Mouse (Mus musculus) midbrain, postnatal 0 days (tissue): ENCODE data around the gene Gpr18. TPM values are rescaled to one million over a fixed set of nuclear protein-coding genes. Genes with fewer than 3 reads are reported as not detected.

Experiments used
- ATAC-seq: fragments of 200-750 bp; cut with Nextera tagmentation; 2 replicates; pipeline ENCODE4 v1.8.0; 2017; ENCODE audit warnings: moderate number of reproducible peaks, mild to moderate bottlenecking, moderate TSS enrichment, moderate library complexity; ENCODE audit not compliant: low FRiP score
- DNase-seq: peaks from one replicate; pipeline ENCODE4 v3.0.0-alpha.2; 2015; ENCODE audit warnings: low spot score
- H3K27ac ChIP-seq: fragments of 300-500 bp; sonication (generic); 2 replicates; pipeline ENCODE4 v1.5.1; 2014; ENCODE audit warnings: low read depth, mild to moderate bottlenecking, low read length, mixed read lengths
- H3K27me3 ChIP-seq: fragments of 300-500 bp; sonication (generic); 2 replicates; pipeline ENCODE4 v1.6.1; 2014; ENCODE audit warnings: low read length, control low read depth, mixed read lengths; ENCODE audit not compliant: insufficient read depth
- H3K36me3 ChIP-seq: fragments of 300-500 bp; sonication (generic); 2 replicates; pipeline ENCODE4 v1.6.1; 2014; ENCODE audit warnings: low read length, control low read depth, mixed read lengths; ENCODE audit not compliant: insufficient read depth
- H3K4me1 ChIP-seq: fragments of 300-500 bp; sonication (generic); 2 replicates; pipeline ENCODE4 v1.6.1; 2014; ENCODE audit warnings: mild to moderate bottlenecking, control low read depth, antibody characterized with exemption, low read length, mixed read lengths; ENCODE audit not compliant: insufficient read depth
- H3K4me2 ChIP-seq: fragments of 300-500 bp; sonication (generic); 2 replicates; pipeline ENCODE4 v1.6.1; 2014; ENCODE audit warnings: low read depth, mild to moderate bottlenecking, low read length, mixed read lengths; ENCODE audit not compliant: poor library complexity, severe bottlenecking
- H3K4me3 ChIP-seq: fragments of 300-500 bp; sonication (generic); 2 replicates; pipeline ENCODE4 v1.5.1; 2014; ENCODE audit warnings: low read depth, mild to moderate bottlenecking, low read length, moderate library complexity
- H3K9ac ChIP-seq: fragments of 300-500 bp; sonication (generic); replicated peaks from 2 replicates; pipeline ENCODE4 v1.6.1; 2014; ENCODE audit warnings: mild to moderate bottlenecking, low read length, moderate library complexity, mixed read lengths; ENCODE audit not compliant: poor library complexity, severe bottlenecking
- H3K9me3 ChIP-seq: fragments of 300-500 bp; sonication (generic); 2 replicates; pipeline ENCODE4 v1.6.1; 2016; ENCODE audit warnings: low read length, control low read depth
- CTCF ChIP-seq: IDR thresholded peaks from 2 replicates; pipeline ENCODE4 v1.5.1; 2016; ENCODE audit warnings: antibody characterized with exemption, mild to moderate bottlenecking
- WGBS: fragments of 180-500 bp; shearing (Covaris S2); extraction: QIAGEN DNeasy Blood & Tissue Kit; methylation state at CpG from one replicate; pipeline ENCODE4 v1.1.7; 2014; 5-methylcytosine and 5-hydroxymethylcytosine counted together
- polyA plus RNA-seq: library from polyadenylated mRNA; unstranded; fragments of >200 nt; fragmentation: Nextera tagmentation; extraction: Ambion mirVana; gene quantifications from 2 replicates; pipeline ENCODE4 v1.2.1, GENCODE M21; 2015
- total RNA-seq: library from RNA; depleted of rRNA; stranded (reverse); fragments of >200 nt; gene quantifications from 2 replicates; pipeline ENCODE4 v1.2.3, GENCODE M21; 2014

Gpr18 gene
- total and polyA plus RNA-seq, 2 experiments from 2014 or later, result 0.10 TPM; not detected in 1

DNA sequence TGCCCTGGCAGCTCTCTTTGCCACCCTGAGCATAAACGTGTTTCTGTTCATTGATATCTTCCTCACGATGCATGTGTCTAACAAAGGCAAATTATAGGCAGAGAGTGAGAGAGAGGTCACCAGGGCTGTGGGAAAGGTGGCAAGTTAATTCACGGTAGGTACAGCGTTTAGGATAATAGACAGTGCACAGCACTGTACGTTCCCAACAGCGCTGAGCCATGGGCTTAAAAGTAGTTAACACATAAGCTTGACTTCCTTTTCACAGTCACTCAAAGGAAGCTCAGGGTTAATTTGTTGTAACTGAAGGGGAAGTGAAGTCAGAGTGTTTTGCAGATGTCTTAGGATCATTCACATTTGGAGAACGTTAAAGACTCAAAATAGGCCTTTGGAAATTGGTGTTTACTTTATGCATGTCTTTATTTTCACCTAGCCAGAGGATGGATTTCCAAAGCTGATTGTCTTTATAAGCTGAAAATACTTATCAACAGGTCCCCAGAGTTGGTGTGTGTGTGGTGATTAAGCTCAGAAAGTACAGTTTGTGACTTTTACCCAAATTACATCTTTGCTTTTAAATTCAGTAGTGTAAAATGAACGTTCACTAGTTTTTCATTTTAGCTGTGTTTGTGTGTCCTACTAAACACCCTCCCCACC is 9.1 kb downstream of the Gpr18 start:
- Histone ChIP-seq H3K9ac (no peak overlapping the region), H3K4me1 (no peaks in the 10 kb centered on the region), H3K27me3 (no peaks in the 10 kb centered on the region), H3K9me3 (no peaks in the 10 kb centered on the region), H3K27ac (no peak overlapping the region), H3K4me3 (no peak overlapping the region), H3K36me3 (peaks cover 14% of the 10 kb centered on the region), H3K4me2 (no peak overlapping the region)
- no peak for ATAC-seq
- TF ChIP-seq CTCF, result no peak
- DNase-seq, result no peak
- 84% methylated on average over 8 of the region's 8 CpGs for WGBS

- Histone ChIP-seq H3K9me3 (no peaks in the 10 kb centered on the region), H3K4me3 (no peak overlapping the region), H3K27ac (no peak overlapping the region), H3K4me2 (no peak overlapping the region), H3K36me3 (peaks cover 11% of the 10 kb centered on the region), H3K4me1 (no peaks in the 10 kb centered on the region), H3K9ac (no peak overlapping the region), H3K27me3 (no peaks in the 10 kb centered on the region)
- WGBS, result 65% methylated on average over 3 of the region's 3 CpGs
- no peak for DNase-seq
- no peak for ATAC-seq
- TF ChIP-seq CTCF, result no peak
Measured at GRCm38 (mm10) chr14:121904754-121905153, 10.8 kb downstream of the Gpr18 start.

DNA sequence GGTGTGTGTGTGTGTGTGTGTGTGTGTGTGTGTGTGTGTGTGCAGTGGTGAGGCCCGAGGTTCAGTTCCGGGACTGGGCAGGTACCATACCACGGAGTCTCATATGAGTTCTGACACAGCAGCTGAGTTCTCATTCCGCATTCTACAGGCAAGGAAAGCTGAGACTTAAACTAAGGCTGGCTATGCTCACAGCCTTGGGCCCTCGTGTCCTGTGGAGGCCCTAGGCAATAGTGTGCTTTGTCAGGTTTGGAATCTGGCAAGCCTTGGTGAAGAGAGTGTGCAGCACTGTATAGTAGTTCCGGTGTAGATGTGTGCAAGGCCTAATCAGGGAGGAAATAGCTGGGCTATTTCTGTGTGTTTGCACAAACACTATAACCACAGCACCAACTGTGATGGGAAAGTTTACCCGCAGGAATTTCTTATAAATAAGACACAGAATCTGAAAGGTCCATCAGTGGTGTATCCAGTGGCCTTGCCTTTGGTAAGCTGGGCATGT is 12.2 kb downstream of the Gpr18 start:
- WGBS, result 90% methylated on average over 7 of the region's 7 CpGs
- Histone ChIP-seq H3K27me3 (no peaks in the 10 kb centered on the region), H3K27ac (no peak overlapping the region), H3K4me1 (no peaks in the 10 kb centered on the region), H3K4me3 (no peak overlapping the region), H3K4me2 (no peak overlapping the region), H3K36me3 (peaks cover 6% of the 10 kb centered on the region), H3K9ac (no peak overlapping the region), H3K9me3 (no peaks in the 10 kb centered on the region)
- ATAC-seq, result no peak
- no peak for TF ChIP-seq CTCF
- no peak for DNase-seq

DNA sequence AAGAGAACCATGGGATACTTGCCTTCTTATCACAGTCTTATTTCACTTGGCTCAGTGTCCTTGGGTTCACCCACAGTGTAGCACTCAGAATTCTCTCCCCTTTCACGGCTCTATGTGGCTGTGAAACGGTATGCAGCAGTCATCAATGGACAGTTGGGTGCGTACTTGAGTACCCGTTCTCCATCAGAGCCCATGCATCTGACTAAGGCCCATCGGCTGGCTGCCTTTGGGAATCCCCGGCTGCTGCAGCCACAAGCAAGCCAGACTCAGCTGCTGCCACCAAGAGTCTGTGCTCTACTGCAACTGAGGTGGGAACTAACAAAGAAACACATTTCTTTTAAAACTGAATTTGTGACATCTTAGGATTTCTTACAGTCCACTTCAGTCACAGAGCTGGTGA is 14.1 kb downstream of the Gpr18 start:
- no peak overlapping the region for H3K27ac ChIP-seq

GRCm38 (mm10) chr14:121899071-121899470 is 16.5 kb downstream of the Gpr18 start:
- Histone ChIP-seq H3K36me3 (no peaks in the 10 kb centered on the region), H3K9ac (no peak overlapping the region), H3K27ac (no peak overlapping the region), H3K4me3 (no peak overlapping the region), H3K4me1 (no peaks in the 10 kb centered on the region), H3K4me2 (no peak overlapping the region), H3K9me3 (no peaks in the 10 kb centered on the region), H3K27me3 (no peaks in the 10 kb centered on the region)
- no peak for TF ChIP-seq CTCF
- 88% methylated on average over 3 of the region's 3 CpGs for WGBS
- ATAC-seq, result no peak
- no peak for DNase-seq

More for the DNA sequence above, 14.1 kb downstream of the Gpr18 start:
- no peaks in the 10 kb centered on the region for H3K9me3 ChIP-seq
- H3K27me3 ChIP-seq, result no peaks in the 10 kb centered on the region
- no peak for TF ChIP-seq CTCF
- H3K36me3 ChIP-seq, result no peaks in the 10 kb centered on the region; the same call in 1 of the 2 replicates
- no peak overlapping the region for H3K4me3 ChIP-seq
- no peak for ATAC-seq
- H3K4me2 ChIP-seq, result no peak overlapping the region
- no peak overlapping the region for H3K9ac ChIP-seq
- no peaks in the 10 kb centered on the region for H3K4me1 ChIP-seq
- no peak for DNase-seq
- WGBS, result 94% methylated on average over 6 of the region's 6 CpGs

- H3K36me3 ChIP-seq, result no peaks in the 10 kb centered on the region
- no peaks in the 10 kb centered on the region for H3K9me3 ChIP-seq
- no peaks in the 10 kb centered on the region for H3K27me3 ChIP-seq
- TF ChIP-seq CTCF, result no peak
- no peak overlapping the region for H3K4me2 ChIP-seq
- H3K9ac ChIP-seq, result no peak overlapping the region
- no peaks in the 10 kb centered on the region for H3K4me1 ChIP-seq
- no peak overlapping the region for H3K4me3 ChIP-seq
- no peak overlapping the region for H3K27ac ChIP-seq
- no peak for ATAC-seq
- WGBS, result 93% methylated on average over 11 of the region's 11 CpGs
- no peak for DNase-seq
Measured at GRCm38 (mm10) chr14:121898509-121898908, 17.1 kb downstream of the Gpr18 start.
